Mouse (Mus musculus) adipocyte (in vitro differentiated cells): Measurements from ENCODE around the gene Sh2d4b.
A peak's percentile ranks its signal among the peaks of the same experiment; 100 is the strongest.

Source experiments
- DNase-seq: peaks from one replicate; pipeline ENCODE4 v3.0.0-alpha.2; 2016; ENCODE audit warnings: low spot score

The Sh2d4b gene

GRCm38 (mm10) chr14:40906770-40907169, 13.7 kb upstream of the Sh2d4b start:
- no peak for DNase-seq

DNA sequence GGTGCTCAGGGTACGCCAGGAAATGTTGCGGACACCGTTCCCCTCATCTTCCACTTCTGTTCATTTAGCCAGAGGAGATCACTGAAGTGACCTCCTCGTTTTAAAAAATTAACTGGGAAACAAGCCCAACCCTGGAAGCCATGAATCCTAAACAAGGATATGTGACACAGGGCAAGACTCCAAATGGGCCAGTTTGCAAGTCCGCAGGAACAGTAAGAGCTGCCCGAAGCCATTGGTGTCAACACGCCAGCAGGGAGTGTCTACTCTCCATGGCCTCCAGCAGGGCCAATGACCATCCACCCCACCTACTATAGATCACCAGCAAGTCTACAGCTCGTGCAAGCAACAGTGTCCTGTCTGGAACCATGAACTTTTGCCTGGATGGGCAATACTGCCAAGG, 12.7 kb upstream of the Sh2d4b start:
- DNase-seq = peak; percentile 39

DNA sequence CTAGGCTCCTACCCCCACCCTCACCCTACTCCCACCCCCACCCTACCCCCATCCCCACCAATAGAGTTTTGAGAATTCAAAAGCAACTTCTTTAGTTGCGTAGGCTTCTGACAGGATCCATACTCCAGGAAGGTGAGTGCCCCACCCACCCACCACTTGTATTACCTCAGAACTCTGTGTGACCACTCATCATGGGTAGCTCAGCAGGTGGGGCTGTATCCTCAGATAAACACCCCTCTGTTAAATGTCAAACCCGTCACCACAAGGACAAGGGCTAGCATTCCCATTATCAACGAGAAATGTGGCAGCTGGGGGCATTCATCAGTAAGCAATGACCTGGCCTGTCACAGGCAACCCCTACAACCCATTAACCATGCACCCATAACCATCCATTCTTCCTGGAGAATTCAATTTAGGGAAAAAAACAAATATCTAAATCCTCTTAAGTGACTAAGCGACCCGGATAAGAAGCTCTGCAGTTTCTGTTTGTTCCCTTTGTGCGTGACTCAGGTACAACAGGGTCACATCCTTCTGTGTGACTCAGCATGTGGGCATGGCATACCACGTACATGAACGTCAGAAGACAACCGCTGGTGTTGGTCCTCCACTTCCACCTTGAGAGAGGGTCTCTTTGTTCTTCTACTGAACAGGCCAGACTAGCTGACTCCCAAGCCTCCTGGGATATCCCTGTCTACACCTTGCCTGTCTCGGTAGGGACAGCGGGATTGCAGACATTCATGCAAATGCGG, 9.4 kb upstream of the Sh2d4b start:
- no peak for DNase-seq

GRCm38 (mm10) chr14:40900267-40900666, 7.2 kb upstream of the Sh2d4b start:
- no peak for DNase-seq

- no peak for DNase-seq
Observed at GRCm38 (mm10) chr14:40897916-40898315, 4.8 kb upstream of the Sh2d4b start.

DNA sequence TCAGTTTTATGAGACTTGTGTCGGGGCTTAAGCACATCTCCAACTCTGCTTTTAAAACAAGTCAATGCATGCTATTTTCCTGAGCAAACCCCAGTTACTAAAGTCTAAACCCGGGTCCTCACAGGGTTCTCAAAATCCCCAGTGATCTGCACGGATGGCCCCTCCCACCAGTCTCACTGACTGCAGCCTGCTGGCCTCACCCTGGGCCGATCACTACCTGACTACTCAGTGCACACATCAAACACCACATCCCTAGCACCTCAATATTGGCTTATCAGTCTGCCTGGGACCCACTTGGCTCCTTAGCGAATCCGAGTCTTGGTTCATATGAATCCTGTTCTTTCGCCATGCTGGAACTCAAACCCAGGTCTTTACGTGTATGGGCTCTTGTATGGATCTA, 2.6 kb upstream of the Sh2d4b start:
- DNase-seq = no peak

DNA sequence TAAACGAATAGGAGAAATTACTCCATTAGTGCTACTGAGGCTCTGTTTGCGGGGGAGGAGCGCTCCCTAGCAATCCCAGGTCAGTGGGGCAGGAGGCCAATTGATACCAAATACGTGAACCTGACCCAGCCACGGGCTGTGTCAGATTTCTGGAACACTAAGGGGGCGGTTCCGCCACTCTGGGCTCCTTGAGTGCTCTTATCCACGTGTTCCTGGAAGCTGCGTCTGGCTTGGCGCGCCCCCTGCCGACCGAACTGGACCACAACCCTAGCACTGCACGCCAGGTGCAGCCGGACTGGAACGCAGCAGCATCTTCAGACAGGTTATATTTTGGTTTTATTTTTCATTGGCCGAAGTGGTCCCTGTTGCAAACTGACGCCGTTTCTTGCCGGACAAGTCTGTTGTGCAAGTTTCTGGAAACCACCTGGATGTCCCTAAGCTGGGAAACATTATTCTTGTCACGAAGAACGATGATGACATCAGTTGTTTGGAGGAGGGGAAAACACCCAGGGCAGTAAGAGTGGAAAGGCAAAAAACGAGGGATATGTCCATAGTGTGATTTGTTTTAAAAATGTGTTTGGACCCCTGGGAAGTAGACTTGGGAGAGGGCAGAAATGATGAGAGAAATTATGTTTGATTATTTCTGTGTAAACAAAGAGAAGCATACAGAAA, 1.6 kb upstream of the Sh2d4b start:
- DNase-seq = peak; percentile 34

- no peak for DNase-seq
Observed at GRCm38 (mm10) chr14:40893884-40894283, 818 bp upstream of the Sh2d4b start.

DNA sequence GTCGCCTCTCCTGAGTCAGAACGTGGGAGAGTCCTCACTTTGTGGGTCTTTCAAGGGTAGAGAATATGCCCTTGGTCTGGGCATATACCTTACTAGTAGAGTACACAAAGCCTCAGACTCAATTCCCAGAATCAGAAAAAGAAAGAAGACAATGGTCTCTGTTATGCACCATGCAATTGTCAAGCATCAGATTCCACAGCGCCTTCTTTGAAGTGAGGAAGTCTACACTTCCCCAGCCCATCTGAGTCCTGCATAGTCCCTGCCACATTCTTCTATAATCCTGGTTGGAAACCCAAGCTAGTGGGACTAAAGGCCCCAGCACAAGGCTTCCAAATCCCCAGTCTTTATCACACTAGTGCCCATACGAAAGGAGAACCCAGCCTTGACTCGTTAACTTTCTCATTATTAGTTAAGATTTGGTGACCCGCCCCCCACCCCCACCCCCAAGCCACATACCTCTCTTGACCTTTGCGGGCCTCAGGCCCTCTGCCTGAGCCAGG, 690 bp downstream of the Sh2d4b start:
- DNase-seq = no peak

- DNase-seq = no peak
Observed at GRCm38 (mm10) chr14:40891506-40891905, 1.6 kb downstream of the Sh2d4b start.

DNA sequence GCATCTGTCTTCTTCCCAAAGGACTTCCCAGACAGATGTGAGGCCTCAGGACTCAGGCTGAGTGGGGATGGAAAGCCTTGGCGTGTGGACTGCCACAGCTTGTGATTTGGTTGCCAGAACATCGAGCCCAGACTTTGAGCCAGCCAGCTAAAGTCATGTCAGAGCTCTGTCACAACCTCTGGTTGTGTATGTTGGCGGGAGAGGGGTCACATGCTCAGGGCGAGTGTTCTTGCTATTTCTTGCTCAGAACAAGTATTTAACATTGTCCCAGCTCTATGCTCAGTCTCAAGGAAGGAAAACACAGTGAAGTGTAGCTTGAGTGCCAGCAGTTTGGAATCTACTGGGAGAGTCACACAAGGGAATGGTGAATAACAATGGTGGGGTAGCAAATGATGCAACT, 3.4 kb downstream of the Sh2d4b start:
- DNase-seq = peak; percentile 58

GRCm38 (mm10) chr14:40889181-40889580, 3.9 kb downstream of the Sh2d4b start:
- DNase-seq = no peak

GRCm38 (mm10) chr14:40886428-40887202, 6.5 kb downstream of the Sh2d4b start:
- DNase-seq = no peak

DNA sequence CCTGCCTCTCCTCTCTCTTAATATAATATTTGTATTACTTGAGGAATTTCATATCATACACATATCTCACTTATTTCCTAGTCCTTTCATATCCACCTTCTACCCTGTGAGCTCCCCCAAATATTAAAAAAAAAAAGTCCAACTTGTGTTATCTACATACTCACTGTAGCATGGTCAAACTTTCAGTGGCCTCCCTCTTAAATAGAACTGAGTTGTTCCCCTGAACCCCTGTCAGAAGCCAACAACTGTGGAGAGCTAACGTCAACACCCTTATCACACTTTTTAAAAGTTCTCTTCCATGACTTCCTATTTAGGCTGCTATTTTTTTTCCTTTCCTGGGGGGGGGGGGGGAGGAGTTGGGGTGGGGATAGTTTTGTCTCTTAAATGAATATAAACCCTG, 7.3 kb downstream of the Sh2d4b start:
- no peak for DNase-seq

- peak; percentile 50 for DNase-seq
Observed at GRCm38 (mm10) chr14:40885225-40885624, 7.8 kb downstream of the Sh2d4b start.

GRCm38 (mm10) chr14:40874565-40874964, 18.5 kb downstream of the Sh2d4b start:
- DNase-seq = no peak

DNA sequence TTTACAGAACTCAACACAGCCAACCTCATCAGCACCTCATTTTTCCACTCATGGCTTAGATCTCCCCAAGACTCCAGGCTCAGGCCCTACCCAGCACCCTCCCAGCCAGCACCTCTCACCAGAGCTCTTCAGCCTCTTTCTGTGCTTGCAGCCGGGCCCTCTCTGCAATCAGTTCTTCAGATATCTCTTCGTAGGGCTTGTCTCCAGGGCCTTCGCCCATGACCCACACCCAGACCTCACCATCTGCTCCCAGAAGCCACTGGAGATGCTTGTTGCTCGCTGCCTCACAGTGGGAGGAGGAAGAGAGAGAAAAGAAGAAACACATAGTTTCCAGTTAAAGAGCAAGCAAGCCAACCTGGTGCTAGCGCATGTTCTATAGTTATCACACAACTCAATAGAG, 19.1 kb downstream of the Sh2d4b start:
- DNase-seq = no peak

- peak; percentile 26 for DNase-seq
Observed at GRCm38 (mm10) chr14:40870598-40870997, 22.5 kb downstream of the Sh2d4b start.

DNA sequence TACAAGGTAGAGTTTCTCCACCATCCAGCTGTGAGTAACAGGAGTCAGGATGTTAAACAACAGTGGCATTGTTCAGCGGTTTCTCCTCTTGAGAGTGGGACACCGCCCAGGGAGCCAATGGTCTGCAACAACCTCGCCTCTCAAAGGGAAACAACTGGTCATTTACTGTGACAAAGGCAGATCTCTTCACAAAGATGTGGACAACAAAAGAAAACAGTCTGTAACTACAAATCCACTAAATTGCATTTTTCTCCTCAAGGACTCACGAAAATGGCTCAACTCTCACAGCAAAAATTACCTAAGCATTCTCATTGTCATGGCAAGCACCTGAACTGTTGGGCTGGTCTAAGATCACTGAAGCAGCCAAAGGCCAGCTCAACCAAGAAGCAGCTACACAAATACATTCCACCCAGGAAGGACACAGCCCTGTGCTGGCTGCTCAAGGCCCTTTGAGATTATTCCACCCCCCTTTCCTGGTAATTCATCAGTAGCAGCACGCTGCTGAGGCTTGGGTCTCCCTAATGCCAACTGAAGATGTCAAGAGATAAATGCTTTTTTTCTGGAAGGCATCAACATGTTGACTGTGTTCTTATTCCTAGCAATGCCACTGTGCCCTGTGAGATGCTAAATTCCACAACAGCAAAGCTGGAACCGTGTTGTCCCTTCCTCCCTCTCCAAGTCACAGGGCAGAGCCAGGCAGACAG, 28.1 kb downstream of the Sh2d4b start:
- DNase-seq = no peak

DNA sequence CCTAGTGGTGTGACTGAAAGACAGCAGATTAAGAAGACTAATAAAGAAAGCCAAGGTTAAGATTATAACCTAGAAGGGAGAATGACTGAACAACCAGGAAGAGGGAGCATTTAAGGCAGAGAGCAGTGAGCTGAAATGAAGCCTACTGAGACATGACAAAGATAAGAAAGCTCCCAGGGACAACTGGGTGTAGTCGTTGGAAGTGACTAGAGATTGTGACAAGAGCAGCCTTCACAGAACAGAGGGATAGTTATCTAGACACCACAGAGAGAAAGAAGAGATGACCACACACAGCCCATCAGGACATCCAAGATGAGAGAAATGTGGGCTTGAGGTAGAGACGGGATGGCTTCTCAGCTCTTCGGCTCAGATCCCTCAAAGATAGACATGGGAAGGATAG, 29.4 kb downstream of the Sh2d4b start:
- DNase-seq = no peak

- no peak for DNase-seq
Observed at GRCm38 (mm10) chr14:40863022-40863421, 30.0 kb downstream of the Sh2d4b start.

DNA sequence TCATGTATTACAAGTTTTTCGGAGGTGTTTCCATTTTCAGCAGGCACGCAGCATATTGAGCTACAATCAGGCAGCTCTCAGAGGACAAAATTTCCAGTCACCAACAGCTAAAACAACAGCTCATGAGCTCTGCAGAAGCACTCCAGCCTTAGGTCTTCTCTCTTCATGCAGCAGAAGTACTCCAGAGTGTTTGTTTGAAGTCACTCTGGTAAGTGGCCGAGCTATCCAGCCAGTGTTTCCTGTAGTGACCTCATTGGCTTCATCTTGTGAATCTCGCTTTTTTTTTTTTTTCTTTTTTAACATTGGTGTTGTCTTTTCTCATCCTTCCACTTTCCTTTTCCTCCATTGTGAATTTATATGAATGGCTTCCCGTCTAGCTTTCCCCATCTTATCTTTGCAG, 40.1 kb downstream of the Sh2d4b start:
- no peak for DNase-seq
